Mouse (Mus musculus) kidney, adult 9 months (tissue): ENCODE measurements around the gene Atxn1.

Source experiments
- DNase-seq: peaks from one replicate; pipeline ENCODE4 v3.0.0; 2022

The Atxn1 gene

GRCm38 (mm10) chr13:45710041-45710440, 254.8 kb downstream of the Atxn1 start:
- no peak for DNase-seq

DNA sequence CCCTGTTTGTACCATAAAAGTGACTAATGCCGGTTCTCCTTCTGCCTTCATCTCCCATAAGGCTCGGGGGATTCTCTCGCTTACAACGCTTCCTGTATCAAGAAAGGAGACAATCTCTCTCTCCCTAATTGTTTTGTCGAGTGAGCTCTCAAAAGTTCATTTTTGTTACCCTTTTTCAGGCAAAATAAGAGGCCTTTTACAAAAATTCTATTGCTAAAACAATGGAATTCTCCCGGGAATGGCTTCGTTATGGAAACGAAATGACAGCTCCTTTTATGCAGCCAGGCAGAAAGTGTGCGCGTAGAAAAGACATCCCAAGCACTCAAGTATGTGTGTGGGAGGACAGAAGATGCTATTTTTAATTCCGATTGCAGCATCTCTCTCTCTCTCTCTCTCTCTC, 255.4 kb downstream of the Atxn1 start:
- DNase-seq: no peak

DNA sequence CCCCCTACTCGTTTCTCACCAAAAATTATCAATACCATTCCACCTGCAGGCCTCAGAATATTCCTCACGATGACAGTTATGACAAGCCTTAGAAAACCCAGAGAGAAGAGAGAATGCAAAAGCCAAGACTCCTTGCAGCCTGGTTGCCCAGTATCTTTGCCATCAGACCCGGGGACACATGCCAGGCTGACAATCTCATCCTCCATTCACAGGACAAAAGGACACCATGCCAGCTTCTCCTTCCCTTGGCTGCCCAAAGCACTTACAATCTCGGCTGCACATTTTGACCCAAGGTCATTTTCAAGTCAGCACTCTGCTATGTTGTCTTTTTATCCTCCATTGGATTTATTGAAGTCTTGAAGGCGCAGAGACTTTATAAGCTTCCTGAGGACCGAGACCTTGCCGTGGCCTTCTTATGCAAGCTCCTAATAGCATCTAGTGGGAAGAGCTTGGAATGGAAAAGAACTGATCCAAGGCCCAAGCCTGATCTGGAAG, 263.5 kb downstream of the Atxn1 start:
- DNase-seq: peak; percentile 24

DNA sequence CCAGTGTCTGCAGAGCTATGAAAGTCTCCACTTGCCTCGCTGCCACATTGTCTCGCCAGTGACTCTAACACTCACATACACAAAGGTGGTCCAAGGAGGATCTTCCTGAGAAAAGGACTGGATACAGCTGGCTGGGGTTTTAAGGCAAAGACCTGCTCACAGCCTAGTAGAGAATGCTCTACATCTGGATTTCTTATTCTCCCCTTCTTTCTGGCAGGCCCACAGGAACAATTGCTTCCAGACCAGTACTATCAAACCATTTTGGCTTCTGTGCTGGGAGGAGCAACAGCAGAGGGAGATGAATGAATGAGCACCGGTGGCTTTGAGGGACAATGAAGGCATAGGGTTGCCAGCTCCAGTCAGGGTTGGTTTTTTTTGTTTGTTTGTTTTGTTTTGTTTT, 265.8 kb downstream of the Atxn1 start:
- DNase-seq: no peak

DNA sequence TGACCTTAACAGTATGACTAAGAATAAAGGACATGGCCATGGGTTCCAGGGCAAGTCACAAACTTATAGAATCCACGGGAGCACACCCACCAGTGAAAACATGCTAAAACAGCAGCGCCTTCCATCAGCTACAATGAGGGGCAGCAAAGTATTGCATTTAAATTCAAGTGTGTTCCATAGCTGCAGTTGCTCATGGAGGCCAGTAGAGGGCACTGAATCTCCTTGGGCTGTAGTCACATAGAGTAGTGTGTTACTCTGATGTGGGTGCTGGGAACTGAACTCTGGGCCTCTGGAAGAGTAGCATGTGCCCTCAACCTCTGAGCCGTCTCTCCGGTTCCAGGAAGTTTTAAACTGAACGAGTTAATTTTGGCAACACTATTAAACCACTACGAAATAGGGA, 268.8 kb downstream of the Atxn1 start:
- DNase-seq: no peak

GRCm38 (mm10) chr13:45694921-45695437, 269.8 kb downstream of the Atxn1 start:
- DNase-seq: peak; percentile 57

GRCm38 (mm10) chr13:45693953-45694352, 270.9 kb downstream of the Atxn1 start:
- DNase-seq: no peak

DNA sequence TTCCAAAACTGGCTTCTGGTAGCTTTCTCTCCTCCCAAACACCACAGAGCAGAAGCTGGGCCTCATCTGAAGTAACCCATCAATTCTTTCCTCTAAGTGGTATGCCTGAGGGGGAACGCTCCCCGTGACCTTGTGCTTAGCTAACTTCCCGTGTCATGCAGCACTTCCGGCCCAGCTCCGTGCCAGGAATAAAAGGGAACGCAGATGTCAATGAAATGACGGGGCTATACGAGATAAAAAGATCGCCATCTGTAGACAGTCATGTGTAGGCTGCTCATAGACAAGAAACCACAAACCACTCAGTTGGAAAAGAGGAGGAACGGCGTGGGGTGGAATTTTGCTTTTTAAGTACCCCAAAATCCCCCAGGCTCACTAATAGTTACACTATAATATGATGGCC, 271.3 kb downstream of the Atxn1 start:
- peak; percentile 46 for DNase-seq

GRCm38 (mm10) chr13:45693126-45693525, 271.7 kb downstream of the Atxn1 start:
- no peak for DNase-seq

DNA sequence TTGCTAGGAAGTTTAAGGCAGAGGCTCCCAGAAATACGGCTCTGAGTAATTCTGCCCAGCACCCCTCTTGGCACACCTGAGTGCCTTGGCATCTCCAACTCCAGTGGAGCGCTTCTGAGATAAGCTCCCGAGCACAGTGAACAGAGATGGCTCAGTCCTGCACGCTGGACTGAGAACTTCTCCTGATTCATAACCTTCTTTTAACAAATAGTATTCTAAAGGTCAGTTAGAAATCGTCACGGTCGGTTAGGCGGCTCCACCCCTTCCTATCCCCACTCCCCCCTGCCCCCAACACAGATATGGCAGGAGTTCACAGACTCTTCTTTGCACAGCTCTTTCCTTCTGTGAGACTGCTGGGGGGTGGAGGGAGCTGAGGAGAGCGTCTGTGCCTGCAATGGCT, 272.4 kb downstream of the Atxn1 start:
- peak; percentile 72 for DNase-seq

- no peak for DNase-seq
Observed at GRCm38 (mm10) chr13:45690426-45690825, 274.4 kb downstream of the Atxn1 start.

DNA sequence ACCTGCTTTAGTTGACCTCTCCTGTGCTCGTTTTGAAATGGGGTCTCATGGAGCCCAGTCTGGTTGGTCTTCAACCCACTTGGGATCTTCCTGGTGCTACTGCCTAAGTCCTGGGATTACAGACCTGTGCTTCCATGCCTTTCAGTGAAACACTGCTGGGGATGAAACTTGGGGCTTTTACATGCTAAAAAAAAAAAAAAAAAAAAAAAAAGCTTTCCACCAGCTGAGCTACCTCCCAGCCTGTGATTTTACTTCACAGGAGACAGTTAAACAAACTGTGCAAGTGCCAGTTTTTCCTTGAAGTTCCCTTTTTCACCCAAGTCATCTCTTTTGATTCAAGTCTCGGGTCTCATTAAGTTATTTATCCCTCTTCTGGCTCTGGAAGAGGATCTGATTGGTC, 275.9 kb downstream of the Atxn1 start:
- DNase-seq: no peak

DNA sequence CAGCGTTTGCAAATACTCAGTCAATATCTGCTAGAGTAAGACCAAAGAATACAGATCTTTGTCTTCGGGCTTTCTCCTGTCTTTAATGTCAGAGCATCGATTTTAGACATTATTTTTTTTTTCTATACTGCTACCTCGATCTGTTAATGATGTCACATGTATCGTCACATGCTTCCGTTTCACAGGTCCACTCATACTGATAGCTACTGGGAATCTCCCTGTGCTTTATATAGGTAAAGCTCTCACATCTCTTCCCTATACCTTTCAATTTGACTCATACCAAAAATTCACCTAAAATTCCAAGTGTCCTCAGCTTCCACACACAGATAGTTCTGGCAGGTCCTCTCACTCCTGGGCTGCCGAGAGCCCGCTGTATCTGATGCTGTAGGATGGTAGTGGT, 277.2 kb downstream of the Atxn1 start:
- no peak for DNase-seq

GRCm38 (mm10) chr13:45686309-45686582, 278.6 kb downstream of the Atxn1 start:
- no peak for DNase-seq

GRCm38 (mm10) chr13:45685575-45686308, 279.1 kb downstream of the Atxn1 start:
- DNase-seq: no peak

GRCm38 (mm10) chr13:45684891-45685311, 279.9 kb downstream of the Atxn1 start:
- no peak for DNase-seq

GRCm38 (mm10) chr13:45683991-45684390, 280.8 kb downstream of the Atxn1 start:
- no peak for DNase-seq

DNA sequence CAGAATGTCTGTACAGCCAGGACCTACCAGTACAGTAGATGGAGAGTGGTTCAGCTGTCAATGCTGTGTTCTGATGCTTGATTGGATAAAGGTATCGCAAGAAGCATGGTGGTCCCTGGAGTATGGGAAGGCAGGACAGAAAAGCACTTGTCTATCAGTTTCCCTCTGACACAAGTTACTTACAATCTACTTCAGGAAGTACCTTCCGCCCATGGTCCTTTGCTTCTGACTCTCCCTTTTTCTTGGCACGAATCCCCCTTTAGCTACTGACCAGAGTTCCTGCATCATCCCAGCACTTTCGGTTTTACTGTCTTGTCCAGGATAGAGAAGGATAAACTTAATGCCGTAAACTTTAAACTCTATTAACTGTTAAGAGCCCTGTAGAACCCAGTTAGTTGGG, 283.6 kb downstream of the Atxn1 start:
- DNase-seq: peak; percentile 58

GRCm38 (mm10) chr13:45680651-45681050, 284.2 kb downstream of the Atxn1 start:
- no peak for DNase-seq

- no peak for DNase-seq
Observed at GRCm38 (mm10) chr13:45679096-45679495, 285.7 kb downstream of the Atxn1 start.

- DNase-seq: no peak
Observed at GRCm38 (mm10) chr13:45672628-45673027, 292.2 kb downstream of the Atxn1 start.

DNA sequence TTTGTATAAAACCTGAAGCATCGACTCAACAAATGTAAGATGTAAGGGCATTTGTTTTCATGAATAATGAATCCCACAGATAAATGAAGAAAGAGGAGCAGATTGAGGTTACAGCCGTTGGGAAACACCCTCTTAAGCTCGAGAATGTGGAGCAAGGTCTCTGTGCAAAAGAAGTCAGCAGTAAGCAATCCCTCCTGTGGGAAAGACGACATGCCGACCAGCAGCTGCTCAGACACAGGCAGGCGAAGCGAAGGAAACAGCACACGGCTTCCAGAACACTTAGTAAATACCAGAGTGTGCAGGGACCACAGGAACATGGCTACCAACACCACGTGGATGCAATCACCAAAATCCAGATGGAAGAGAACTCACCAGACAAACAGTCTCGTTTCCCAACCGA, 294.8 kb downstream of the Atxn1 start:
- no peak for DNase-seq

DNA sequence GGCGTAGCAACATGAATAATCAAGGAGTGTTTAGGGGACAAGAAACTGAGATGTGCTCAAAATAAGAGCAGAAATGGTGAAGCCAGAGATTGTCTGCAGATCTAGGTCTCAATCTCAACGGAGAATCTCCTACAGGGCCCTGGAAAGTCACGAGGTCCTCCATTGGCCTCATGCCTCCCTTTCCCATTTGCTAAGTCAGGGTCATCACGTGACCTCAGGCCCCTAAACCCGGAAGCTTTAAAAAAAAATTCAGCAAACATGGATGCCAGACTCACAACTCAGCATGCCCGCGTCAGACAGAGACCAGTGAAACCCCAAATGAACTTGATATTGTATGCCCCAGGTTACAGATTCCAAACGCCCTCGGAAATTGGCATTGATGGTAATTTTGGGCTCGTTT, 302.0 kb downstream of the Atxn1 start:
- DNase-seq: no peak

- DNase-seq: no peak
Observed at GRCm38 (mm10) chr13:45662216-45662615, 302.6 kb downstream of the Atxn1 start.
